Mouse (Mus musculus) C2C12 (cell line): ENCODE measurements at regions not wholly inside any gene's neighbourhood (a gene's known extent, or its start where the extent isn't known, plus 50 kb on each side); places are given as distances from the start of the nearest gene placed in this dataset.

ENCODE experiments used
- H3K27me3 ChIP-seq: one replicate; pipeline ENCODE4 v1.6.1; 2011; ENCODE audit not compliant: control insufficient read depth, insufficient read depth, insufficient read length
- H3K36me3 ChIP-seq: one replicate; pipeline ENCODE4 v1.6.1; 2011; ENCODE audit not compliant: control insufficient read depth, insufficient read depth
- H3K4me3 ChIP-seq: one replicate; pipeline ENCODE4 v1.5.1; 2011; ENCODE audit warnings: mild to moderate bottlenecking, control low read depth; ENCODE audit not compliant: poor library complexity, insufficient read depth, severe bottlenecking
- H3K79me2 ChIP-seq: one replicate; pipeline ENCODE4 v1.6.1; 2011; ENCODE audit not compliant: control insufficient read depth, insufficient read depth
- H3K79me3 ChIP-seq: one replicate; pipeline ENCODE4 v1.6.1; 2011; ENCODE audit warnings: low read depth, control low read depth
- H3ac ChIP-seq: one replicate; pipeline ENCODE3; 2011; ENCODE audit warnings: low read depth; ENCODE audit not compliant: control insufficient read depth, insufficient read length
- CEBPB ChIP-seq: IDR thresholded peaks from one replicate; pipeline ENCODE4 v1.6.1; 2011; ENCODE audit warnings: low read depth, mild to moderate bottlenecking, control low read depth, moderate library complexity
- CTCF ChIP-seq: IDR thresholded peaks from one replicate; pipeline ENCODE4 v1.5.1; 2011; ENCODE audit not compliant: control insufficient read depth, insufficient read depth, insufficient read length
- FOSL1 ChIP-seq: IDR thresholded peaks from one replicate; pipeline ENCODE4 v1.8.0; 2011; ENCODE audit warnings: mild to moderate bottlenecking, low read length; ENCODE audit not compliant: poor library complexity, insufficient read depth, severe bottlenecking
- MAX ChIP-seq: IDR thresholded peaks from one replicate; pipeline ENCODE4 v1.6.1; 2011; ENCODE audit warnings: mild to moderate bottlenecking, control low read depth
- MYOD1 ChIP-seq: IDR thresholded peaks from one replicate; pipeline ENCODE4 v1.6.1; 2011; ENCODE audit warnings: low read depth; ENCODE audit not compliant: control insufficient read depth, insufficient read length
- MYOG ChIP-seq: IDR thresholded peaks from one replicate; pipeline ENCODE4 v1.6.1; 2011; ENCODE audit not compliant: control insufficient read depth, insufficient read length; ENCODE audit errors: extremely low read depth
- USF1 ChIP-seq: IDR thresholded peaks from one replicate; pipeline ENCODE4 v1.6.1; 2011; ENCODE audit warnings: low read depth, mild to moderate bottlenecking, control low read depth, moderate library complexity

- Histone ChIP-seq H3K27me3 (no peaks in the 10 kb centered on the region), H3K79me2 (no peaks in the 10 kb centered on the region), H3K79me3 (no peaks in the 10 kb centered on the region), H3K36me3 (no peaks in the 10 kb centered on the region), H3ac (no peak overlapping the region), H3K4me3 (no peak overlapping the region)
- no peak for TF ChIP-seq CTCF
- TF ChIP-seq MYOD1 = no peak
- TF ChIP-seq CEBPB = no peak
Observed at GRCm38 (mm10) chr4:32171291-32171690, 67.3 kb upstream of the Bach2 start.

- H3ac ChIP-seq = no peak overlapping the region
- no peak overlapping the region for H3K4me3 ChIP-seq
- H3K79me2 ChIP-seq = no peaks in the 10 kb centered on the region
- H3K36me3 ChIP-seq = no peaks in the 10 kb centered on the region
- H3K27me3 ChIP-seq = no peaks in the 10 kb centered on the region
- no peaks in the 10 kb centered on the region for H3K79me3 ChIP-seq
- TF ChIP-seq FOSL1 (no peak), CEBPB (no peak), MYOG (no peak), MYOD1 (no peak), MAX (no peak), USF1 (no peak), CTCF (no peak)
Observed at GRCm38 (mm10) chr4:32172992-32173391, 65.6 kb upstream of the Bach2 start.

GRCm38 (mm10) chr4:32174771-32175170 is 63.8 kb upstream of the Bach2 start:
- Histone ChIP-seq H3K79me2 (no peaks in the 10 kb centered on the region), H3K79me3 (no peaks in the 10 kb centered on the region), H3K36me3 (no peaks in the 10 kb centered on the region), H3K4me3 (no peak overlapping the region), H3K27me3 (no peaks in the 10 kb centered on the region), H3ac (no peak overlapping the region)
- TF ChIP-seq MAX (no peak), MYOG (no peak), CTCF (no peak), CEBPB (no peak), MYOD1 (no peak), FOSL1 (peak; percentile 84), USF1 (no peak)

GRCm38 (mm10) chr4:32175231-32175630 is 63.4 kb upstream of the Bach2 start:
- Histone ChIP-seq H3K79me3 (no peaks in the 10 kb centered on the region), H3K4me3 (no peak overlapping the region), H3K36me3 (no peaks in the 10 kb centered on the region), H3K79me2 (no peaks in the 10 kb centered on the region), H3K27me3 (no peaks in the 10 kb centered on the region), H3ac (no peak overlapping the region)
- TF ChIP-seq CEBPB (no peak), FOSL1 (no peak), CTCF (no peak), MYOG (no peak)

- TF ChIP-seq CTCF = no peak
- TF ChIP-seq USF1 = no peak
- TF ChIP-seq MYOD1 = no peak
- no peak for TF ChIP-seq FOSL1
- no peak for TF ChIP-seq MAX
- no peak for TF ChIP-seq MYOG
- no peak for TF ChIP-seq CEBPB
- no peaks in the 10 kb centered on the region for H3K27me3 ChIP-seq
- H3ac ChIP-seq = no peak overlapping the region
- H3K79me2 ChIP-seq = no peaks in the 10 kb centered on the region
- no peaks in the 10 kb centered on the region for H3K79me3 ChIP-seq
- H3K4me3 ChIP-seq = no peak overlapping the region
- no peaks in the 10 kb centered on the region for H3K36me3 ChIP-seq
Observed at GRCm38 (mm10) chr4:32175853-32176448, 62.7 kb upstream of the Bach2 start.

- no peaks in the 10 kb centered on the region for H3K79me2 ChIP-seq
- TF ChIP-seq USF1 = no peak
- TF ChIP-seq FOSL1 = no peak
- no peak for TF ChIP-seq CEBPB
- no peak for TF ChIP-seq MYOG
- no peak for TF ChIP-seq CTCF
- no peak for TF ChIP-seq MYOD1
- no peak for TF ChIP-seq MAX
- H3K36me3 ChIP-seq = no peaks in the 10 kb centered on the region
- no peaks in the 10 kb centered on the region for H3K27me3 ChIP-seq
- no peak overlapping the region for H3ac ChIP-seq
- no peaks in the 10 kb centered on the region for H3K79me3 ChIP-seq
- no peak overlapping the region for H3K4me3 ChIP-seq
Observed at GRCm38 (mm10) chr4:32176449-32177135, 62.0 kb upstream of the Bach2 start.
